Mouse (Mus musculus): Measurements from ENCODE around the gene Il12rb1. TPM values are rescaled to one million over a fixed set of nuclear protein-coding genes. Genes with fewer than 3 reads are reported as not detected.

The Il12rb1 gene
- polyA plus RNA-seq, 1 experiment from 2014 or later, result 0.16 TPM

DNA sequence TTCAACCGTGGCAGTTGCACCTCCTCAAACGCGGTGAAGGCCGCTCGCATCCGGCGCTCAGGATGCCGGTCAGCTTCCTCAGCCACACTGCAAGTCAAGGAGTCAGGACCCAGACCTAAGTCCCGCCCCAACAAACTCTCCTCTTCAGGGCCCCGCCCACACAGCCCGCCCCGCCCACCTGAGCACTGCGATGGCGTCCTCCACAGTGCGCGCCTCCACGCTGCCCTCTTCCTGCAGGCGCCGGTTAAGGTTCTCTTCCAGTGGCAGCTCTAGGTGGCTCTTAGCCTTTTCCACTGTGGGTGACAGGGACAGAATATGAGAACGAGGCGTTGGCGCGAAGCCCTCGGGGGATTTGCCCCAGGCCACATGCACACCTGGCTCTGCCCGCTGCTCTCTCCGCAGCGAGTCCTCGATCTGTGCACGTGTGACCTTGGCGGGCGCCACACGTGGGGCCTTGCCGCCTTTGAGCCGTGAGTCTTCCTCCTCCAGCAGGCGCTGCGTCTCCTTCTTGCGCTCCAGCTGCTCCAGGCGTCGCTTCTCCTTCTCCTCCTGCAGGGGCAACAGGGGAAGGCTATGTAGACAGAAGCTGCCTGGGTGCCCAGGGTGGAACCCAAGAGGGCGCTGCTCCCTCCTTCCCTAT lies 60.4 kb downstream of the Il12rb1 start:
- WGBS, result 25% methylated on average over 39 of the region's 40 CpGs
- H3K4me3 ChIP-seq (ENCODE audit: low read depth, low read length), result no peak overlapping the region

DNA sequence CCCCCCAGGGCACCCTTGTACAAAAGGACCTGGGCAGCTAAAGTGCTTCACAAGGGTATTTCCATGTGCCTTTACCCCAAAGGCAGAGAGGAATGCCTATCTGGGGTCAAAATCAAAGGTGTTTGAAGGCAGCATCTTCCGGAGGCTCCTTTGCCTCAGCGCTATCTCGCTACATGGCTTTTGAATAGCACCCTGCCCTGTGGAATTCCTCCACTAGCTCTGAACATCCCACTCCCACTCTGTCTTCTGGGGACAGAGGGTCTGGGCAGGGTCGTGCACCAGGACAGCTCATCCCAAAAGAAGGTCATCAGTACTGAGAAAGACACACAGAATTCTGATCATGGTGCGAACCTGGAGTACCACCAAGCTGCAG lies 60.9 kb downstream of the Il12rb1 start:
- 50% methylated on average over 5 of the region's 5 CpGs for WGBS
- H3K27me3 ChIP-seq (replicated peaks; ENCODE audit: insufficient read depth, low read length), result peaks cover 4% of the 10 kb centered on the region; the same call in 1 of the 2 replicates
- no peak overlapping the region for H3K4me3 ChIP-seq (ENCODE audit: low read depth, low read length)
- H3K27ac ChIP-seq (ENCODE audit: low read length), result no peak overlapping the region
- DNase-seq (ENCODE audit: low spot score), result no peak
- H3K9me3 ChIP-seq (ENCODE audit: low read length), result no peaks in the 10 kb centered on the region
- H3K4me2 ChIP-seq (replicated peaks; ENCODE audit: low read depth, low read length), result no peak overlapping the region
- no peak for ATAC-seq
- H3K4me1 ChIP-seq (ENCODE audit: insufficient read depth, low read depth, low read length), result peaks cover 18% of the 10 kb centered on the region
- no peaks in the 10 kb centered on the region for H3K36me3 ChIP-seq (ENCODE audit: insufficient read depth, low read length)
- TF ChIP-seq EP300 (IDR thresholded peaks at IDR 0.05) (no peak), CTCF (IDR thresholded peaks at IDR 0.05) (no peak)
- no peak overlapping the region for H3K9ac ChIP-seq (replicated peaks; ENCODE audit: low read depth)

More for the DNA sequence above, 60.4 kb downstream of the Il12rb1 start:
- H3K36me3 ChIP-seq (ENCODE audit: insufficient read depth, low read length), result no peaks in the 10 kb centered on the region
- H3K4me1 ChIP-seq (ENCODE audit: insufficient read depth, low read depth, low read length), result peaks cover 21% of the 10 kb centered on the region
- DNase-seq (ENCODE audit: low spot score), result peak; percentile 80
- no peak overlapping the region for H3K27ac ChIP-seq (ENCODE audit: low read length)
- H3K9me3 ChIP-seq (ENCODE audit: low read length), result no peaks in the 10 kb centered on the region
- H3K27me3 ChIP-seq (replicated peaks; ENCODE audit: insufficient read depth, low read length), result peaks cover 7% of the 10 kb centered on the region
- H3K9ac ChIP-seq (replicated peaks; ENCODE audit: low read depth), result no peak overlapping the region
- H3K4me2 ChIP-seq (replicated peaks; ENCODE audit: low read depth, low read length), result 0 out of 2 replicates have a peak overlapping the region, but pooled peaks have one; percentile 19
- peak; percentile 27 for ATAC-seq
- TF ChIP-seq CTCF (IDR thresholded peaks at IDR 0.05) (peak; percentile 30), EP300 (IDR thresholded peaks at IDR 0.05) (no peak)

DNA sequence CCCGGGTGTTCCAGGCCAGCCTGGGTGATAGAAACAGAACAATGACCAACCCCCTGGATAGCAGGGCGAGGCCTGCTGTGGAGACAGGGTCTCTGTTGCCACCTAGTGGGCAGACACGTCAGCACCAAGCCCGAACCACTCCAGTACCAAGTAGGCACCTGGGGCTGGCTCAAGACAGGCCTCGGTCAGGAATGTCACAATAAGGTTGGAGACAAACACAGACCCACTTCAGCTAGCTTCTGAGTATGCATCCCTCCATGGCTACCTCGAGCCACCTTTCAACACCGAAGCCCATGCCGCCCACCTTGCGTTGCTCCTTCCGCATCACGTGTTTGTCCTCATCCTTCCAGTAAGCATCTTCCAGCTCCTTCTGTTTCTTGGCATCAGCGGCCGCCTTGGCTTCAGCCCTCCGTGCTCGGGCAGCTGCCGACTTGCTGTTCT lies 61.4 kb downstream of the Il12rb1 start:
- peak; percentile 92 for DNase-seq (ENCODE audit: low spot score)
- peaks cover 14% of the 10 kb centered on the region; the same call in 1 of the 2 replicates for H3K4me1 ChIP-seq (ENCODE audit: insufficient read depth, low read depth, low read length)
- no peaks in the 10 kb centered on the region for H3K36me3 ChIP-seq (ENCODE audit: insufficient read depth, low read length)
- TF ChIP-seq CTCF (IDR thresholded peaks at IDR 0.05) (peak; percentile 97), EP300 (IDR thresholded peaks at IDR 0.05) (no peak)
- no peak overlapping the region for H3K4me2 ChIP-seq (replicated peaks; ENCODE audit: low read depth, low read length)
- no peak overlapping the region for H3K27ac ChIP-seq (ENCODE audit: low read length)
- no peaks in the 10 kb centered on the region for H3K27me3 ChIP-seq (replicated peaks; ENCODE audit: insufficient read depth, low read length)
- WGBS, result 32% methylated on average over 16 of the region's 16 CpGs
- peak; percentile 21 for ATAC-seq
- H3K9me3 ChIP-seq (ENCODE audit: low read length), result no peaks in the 10 kb centered on the region
- no peak overlapping the region for H3K4me3 ChIP-seq (ENCODE audit: low read depth, low read length)
- H3K9ac ChIP-seq (replicated peaks; ENCODE audit: low read depth), result no peak overlapping the region

Small RNAs within 50 kb of the gene (microRNA-seq; reads per million reads assigned to microRNA genes)
- gene Mir7240, result 0.98 reads per million

Other genes with a start within 250 kb of the Il12rb1 start
- gene Isyna1, start 214.1 kb upstream of the Il12rb1 start, polyA plus RNA-seq (2015; fragmentation: Nextera tagmentation; extraction: Ambion mirVana), result 49.1 and 57.8 TPM in 2 replicates
- gene Ssbp4, start 199.6 kb upstream of the Il12rb1 start, polyA plus RNA-seq (2015; fragmentation: Nextera tagmentation; extraction: Ambion mirVana), result 117 and 125 TPM in 2 replicates
- 4.2 TPM in 2 replicates for gene Lrrc25, start 192.3 kb upstream of the Il12rb1 start, polyA plus RNA-seq (2015; fragmentation: Nextera tagmentation; extraction: Ambion mirVana)
- gene Gdf15, start 176.0 kb upstream of the Il12rb1 start, polyA plus RNA-seq (2015; fragmentation: Nextera tagmentation; extraction: Ambion mirVana), result 1.3 and 2.3 TPM in 2 replicates
- 32.9 and 34.4 TPM in 2 replicates for gene Pgpep1, start 148.1 kb upstream of the Il12rb1 start, polyA plus RNA-seq (2015; fragmentation: Nextera tagmentation; extraction: Ambion mirVana)
- gene Lsm4, start 135.2 kb upstream of the Il12rb1 start, polyA plus RNA-seq (2015; fragmentation: Nextera tagmentation; extraction: Ambion mirVana), result 95.9 and 104 TPM in 2 replicates
- gene Jund, start 109.5 kb upstream of the Il12rb1 start, polyA plus RNA-seq (2015; fragmentation: Nextera tagmentation; extraction: Ambion mirVana), result 107 and 109 TPM in 2 replicates
- 0.04 and 0.07 TPM in 2 replicates for gene Iqcn, start 105.0 kb upstream of the Il12rb1 start, polyA plus RNA-seq (2015; fragmentation: Nextera tagmentation; extraction: Ambion mirVana)
- 0.50 and 0.54 TPM in 2 replicates for gene Gm3336, start 89.9 kb upstream of the Il12rb1 start, polyA plus RNA-seq (2015; fragmentation: Nextera tagmentation; extraction: Ambion mirVana)
- 0.93 and 2.0 TPM in 2 replicates for gene Pde4c, start 84.7 kb upstream of the Il12rb1 start, polyA plus RNA-seq (2015; fragmentation: Nextera tagmentation; extraction: Ambion mirVana)
- gene Rab3a, start 53.8 kb upstream of the Il12rb1 start, polyA plus RNA-seq (2015; fragmentation: Nextera tagmentation; extraction: Ambion mirVana), result 17.6 and 28.6 TPM in 2 replicates
- 57.4 and 88.8 TPM in 2 replicates for gene Mpv17l2, start 47.5 kb upstream of the Il12rb1 start, polyA plus RNA-seq (2015; fragmentation: Nextera tagmentation; extraction: Ambion mirVana)
- 28.0 and 30.5 TPM in 2 replicates for gene Pik3r2, start 31.7 kb upstream of the Il12rb1 start, polyA plus RNA-seq (2015; fragmentation: Nextera tagmentation; extraction: Ambion mirVana)
- 7.3 and 7.6 TPM in 2 replicates for gene Mast3, start 3.4 kb upstream of the Il12rb1 start, polyA plus RNA-seq (2015; fragmentation: Nextera tagmentation; extraction: Ambion mirVana)
- gene Arrdc2, start 31.3 kb downstream of the Il12rb1 start, polyA plus RNA-seq (2015; fragmentation: Nextera tagmentation; extraction: Ambion mirVana), result 9.4 and 10.7 TPM in 2 replicates
- 0.24 and 0.25 TPM in 2 replicates for gene Kcnn1, start 54.8 kb downstream of the Il12rb1 start, polyA plus RNA-seq (2015; fragmentation: Nextera tagmentation; extraction: Ambion mirVana)
- gene Ccdc124, start 65.5 kb downstream of the Il12rb1 start, polyA plus RNA-seq (2015; fragmentation: Nextera tagmentation; extraction: Ambion mirVana), result 63.7 and 68.5 TPM in 2 replicates
- 0.12 and 0.13 TPM in 2 replicates for gene Slc5a5, start 84.3 kb downstream of the Il12rb1 start, polyA plus RNA-seq (2015; fragmentation: Nextera tagmentation; extraction: Ambion mirVana)
- 3,759 and 4,424 TPM in 2 replicates for gene Rpl18a, start 89.0 kb downstream of the Il12rb1 start, polyA plus RNA-seq (2015; fragmentation: Nextera tagmentation; extraction: Ambion mirVana)
- 22.7 and 25.5 TPM in 2 replicates for gene Map1s, start 97.5 kb downstream of the Il12rb1 start, polyA plus RNA-seq (2015; fragmentation: Nextera tagmentation; extraction: Ambion mirVana)

All from lung, postnatal 0 days (tissue).